Mouse (Mus musculus): Measurements from ENCODE around the gene 4930550C14Rik.

GRCm38 (mm10) chr9:53427638-53428037 is 25.5 kb downstream of the 4930550C14Rik start:
- TF ChIP-seq POLR2A (IDR thresholded peaks at IDR 0.05; ENCODE audit: low read depth, low read length) = no peak
- no peak for TF ChIP-seq CTCF (IDR thresholded peaks at IDR 0.05; ENCODE audit: borderline replicate concordance, insufficient read depth, low read length)

All from embryonic fibroblast, embryonic 13.5 days (primary cell).